Mouse (Mus musculus) splenic B cell, adult 2 months (primary cell): ENCODE data around the gene Clcn6.
"Not testable (repeated sequence)": the region's sequence is repeated elsewhere in the genome, so short reads cannot be mapped to it uniquely, and the experiment has no call there.

Source experiments
- DNase-seq: peaks from one replicate; pipeline ENCODE4 v3.0.0-alpha.2; 2011; ENCODE audit warnings: low read depth, low spot score
- H3K27me3 ChIP-seq: 2 replicates; pipeline ENCODE4 v1.6.1; 2012; ENCODE audit warnings: mild to moderate bottlenecking, low read length, moderate library complexity, mixed read lengths; ENCODE audit not compliant: control insufficient read depth, poor library complexity, insufficient read depth, severe bottlenecking
- H3K36me3 ChIP-seq: 2 replicates; pipeline ENCODE4 v1.6.1; 2012; ENCODE audit warnings: mild to moderate bottlenecking, low read length, moderate library complexity, mixed read lengths; ENCODE audit not compliant: control insufficient read depth, poor library complexity, insufficient read depth, severe bottlenecking

The Clcn6 gene

GRCm38 (mm10) chr4:148054961-148055695 lies 16.5 kb upstream of the Clcn6 start:
- Histone ChIP-seq H3K36me3 (no peaks in the 10 kb centered on the region; the same call in 1 of the 2 replicates), H3K27me3 (no peaks in the 10 kb centered on the region)
- DNase-seq, result no peak

GRCm38 (mm10) chr4:148053417-148053920 lies 14.8 kb upstream of the Clcn6 start:
- Histone ChIP-seq H3K36me3 (no peaks in the 10 kb centered on the region; the same call in 1 of the 2 replicates), H3K27me3 (no peaks in the 10 kb centered on the region)
- DNase-seq, result no peak

- no peaks in the 10 kb centered on the region for H3K27me3 ChIP-seq
- H3K36me3 ChIP-seq, result no peaks in the 10 kb centered on the region; the same call in 1 of the 2 replicates
- DNase-seq, result no peak
Observed at GRCm38 (mm10) chr4:148052976-148053375, 14.4 kb upstream of the Clcn6 start.

GRCm38 (mm10) chr4:148051886-148052285 lies 13.3 kb upstream of the Clcn6 start:
- Histone ChIP-seq H3K27me3 (no peaks in the 10 kb centered on the region), H3K36me3 (no peaks in the 10 kb centered on the region; the same call in 1 of the 2 replicates)
- no peak for DNase-seq

GRCm38 (mm10) chr4:148051046-148051776 lies 12.6 kb upstream of the Clcn6 start:
- no peaks in the 10 kb centered on the region for H3K27me3 ChIP-seq
- no peak for DNase-seq
- H3K36me3 ChIP-seq, result no peaks in the 10 kb centered on the region; the same call in 1 of the 2 replicates

GRCm38 (mm10) chr4:148050396-148050914 lies 11.8 kb upstream of the Clcn6 start:
- H3K27me3 ChIP-seq, H3K36me3 ChIP-seq, DNase-seq: not testable (repeated sequence)

- no peak for DNase-seq
- H3K27me3 ChIP-seq, result no peaks in the 10 kb centered on the region
- no peaks in the 10 kb centered on the region for H3K36me3 ChIP-seq
Observed at GRCm38 (mm10) chr4:148046450-148047031, 7.9 kb upstream of the Clcn6 start.

GRCm38 (mm10) chr4:148044113-148044512 lies 5.5 kb upstream of the Clcn6 start:
- no peaks in the 10 kb centered on the region for H3K36me3 ChIP-seq
- no peaks in the 10 kb centered on the region for H3K27me3 ChIP-seq
- DNase-seq, result no peak

- not testable (repeated sequence) for DNase-seq, H3K36me3 ChIP-seq, H3K27me3 ChIP-seq
Observed at GRCm38 (mm10) chr4:148043327-148043726, 4.7 kb upstream of the Clcn6 start.

- no peaks in the 10 kb centered on the region for H3K36me3 ChIP-seq
Observed at GRCm38 (mm10) chr4:148041611-148042191, 3.1 kb upstream of the Clcn6 start.

GRCm38 (mm10) chr4:148040933-148041610 lies 2.5 kb upstream of the Clcn6 start:
- no peaks in the 10 kb centered on the region for H3K27me3 ChIP-seq
- no peaks in the 10 kb centered on the region for H3K36me3 ChIP-seq
- peak; percentile 38 for DNase-seq

More at GRCm38 (mm10) chr4:148041611-148042191, 3.1 kb upstream of the Clcn6 start:
- H3K27me3 ChIP-seq, result no peaks in the 10 kb centered on the region
- DNase-seq, result peak; percentile 25

- Histone ChIP-seq H3K27me3 (no peaks in the 10 kb centered on the region), H3K36me3 (no peaks in the 10 kb centered on the region)
- DNase-seq, result peak; percentile 4
Observed at GRCm38 (mm10) chr4:148040029-148040830, 1.6 kb upstream of the Clcn6 start.

GRCm38 (mm10) chr4:148039254-148040028 lies 820 bp upstream of the Clcn6 start:
- Histone ChIP-seq H3K36me3 (no peaks in the 10 kb centered on the region), H3K27me3 (no peaks in the 10 kb centered on the region)
- DNase-seq, result peak; percentile 23
